Mouse (Mus musculus) ES-Bruce4 (cell line): ENCODE measurements around the gene Gjc2.

Source experiments
- CTCF ChIP-seq: IDR thresholded peaks from one replicate; pipeline ENCODE4 v1.8.1; 2011; ENCODE audit warnings: low read depth, low read length
- POLR2A ChIP-seq: IDR thresholded peaks from one replicate; pipeline ENCODE4 v1.8.1; 2011; ENCODE audit warnings: low read length; ENCODE audit not compliant: insufficient read depth

DNA sequence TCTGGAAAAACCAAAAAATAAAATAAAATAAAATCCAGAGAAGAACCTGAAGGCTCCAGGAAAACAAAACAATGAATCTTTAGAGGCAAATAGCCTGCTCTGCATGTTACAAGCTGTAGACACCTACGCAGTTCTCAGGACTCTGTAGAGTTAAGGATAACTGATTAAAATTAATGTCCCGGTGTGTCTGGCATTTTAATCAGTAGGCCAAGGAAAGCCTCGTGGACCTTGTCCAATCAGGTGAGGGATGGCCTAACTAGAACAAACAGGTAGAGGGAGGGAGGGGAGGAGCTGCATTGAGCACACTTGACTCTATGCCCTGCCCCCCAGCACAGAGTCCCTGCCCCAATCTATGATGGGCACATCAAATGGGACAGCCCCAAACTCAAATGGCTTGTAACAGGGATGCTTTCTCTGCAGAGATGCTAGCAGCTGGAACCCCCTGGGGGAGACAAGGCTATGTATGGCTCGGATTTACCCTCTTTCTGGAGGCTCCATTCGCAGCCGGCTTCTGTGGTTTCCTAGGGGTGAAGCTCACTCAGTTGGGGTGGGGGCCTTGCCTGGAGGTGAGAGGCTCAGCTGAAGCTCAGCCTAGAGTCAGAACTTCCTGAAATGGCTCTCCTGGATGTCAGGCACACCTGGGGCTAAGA lies 8.7 kb downstream of the Gjc2 start:
- TF ChIP-seq CTCF (no peak), POLR2A (no peak)
